Mouse (Mus musculus) hindbrain, embryonic 13.5 days (tissue): ENCODE measurements around the gene Tacc2. TPM values are rescaled to one million over a fixed set of nuclear protein-coding genes. Genes with fewer than 3 reads are reported as not detected.

Experiments used
- ATAC-seq: fragments of 200-750 bp; cut with Nextera tagmentation; 2 replicates; pipeline ENCODE4 v1.8.0; 2017; ENCODE audit warnings: moderate TSS enrichment; ENCODE audit not compliant: low FRiP score
- H3K27ac ChIP-seq: fragments of 300-500 bp; sonication (generic); 2 replicates; pipeline ENCODE4 v1.5.1; 2015; ENCODE audit warnings: inconsistent platforms, mild to moderate bottlenecking, moderate library complexity
- H3K27me3 ChIP-seq: fragments of 300-500 bp; sonication (generic); 2 replicates; pipeline ENCODE4 v1.6.1; 2015; ENCODE audit warnings: mild to moderate bottlenecking, inconsistent platforms
- H3K36me3 ChIP-seq: fragments of 300-500 bp; sonication (generic); 2 replicates; pipeline ENCODE4 v1.6.1; 2015; ENCODE audit warnings: mild to moderate bottlenecking, inconsistent platforms
- H3K4me1 ChIP-seq: fragments of 300-500 bp; sonication (generic); replicated peaks from 2 replicates; pipeline ENCODE4 v1.6.1; 2015; ENCODE audit warnings: inconsistent platforms
- H3K4me2 ChIP-seq: fragments of 300-500 bp; sonication (generic); 2 replicates; pipeline ENCODE4 v1.6.1; 2015; ENCODE audit warnings: inconsistent platforms, mild to moderate bottlenecking, moderate library complexity
- H3K4me3 ChIP-seq: fragments of 300-500 bp; sonication (generic); 2 replicates; pipeline ENCODE4 v1.5.1; 2015; ENCODE audit warnings: mild to moderate bottlenecking, inconsistent platforms
- H3K9ac ChIP-seq: fragments of 300-500 bp; sonication (generic); 2 replicates; pipeline ENCODE4 v1.6.1; 2015; ENCODE audit warnings: mild to moderate bottlenecking, inconsistent platforms
- H3K9me3 ChIP-seq: fragments of 300-500 bp; sonication (generic); 2 replicates; pipeline ENCODE4 v1.6.1; 2016; ENCODE audit warnings: inconsistent platforms
- WGBS: fragments of 180-500 bp; shearing (Covaris S2); methylation state at CpG from one replicate; pipeline ENCODE4 v1.1.7; 2015; 5-methylcytosine and 5-hydroxymethylcytosine counted together
- polyA plus RNA-seq: library from polyadenylated mRNA; unstranded; fragments of >200 nt; fragmentation: Nextera tagmentation; extraction: Ambion mirVana; gene quantifications from 2 replicates; pipeline ENCODE4 v1.2.1, GENCODE M21; 2015

Tacc2 gene
- polyA plus RNA-seq, 1 experiment from 2014 or later = 59.1 TPM

DNA sequence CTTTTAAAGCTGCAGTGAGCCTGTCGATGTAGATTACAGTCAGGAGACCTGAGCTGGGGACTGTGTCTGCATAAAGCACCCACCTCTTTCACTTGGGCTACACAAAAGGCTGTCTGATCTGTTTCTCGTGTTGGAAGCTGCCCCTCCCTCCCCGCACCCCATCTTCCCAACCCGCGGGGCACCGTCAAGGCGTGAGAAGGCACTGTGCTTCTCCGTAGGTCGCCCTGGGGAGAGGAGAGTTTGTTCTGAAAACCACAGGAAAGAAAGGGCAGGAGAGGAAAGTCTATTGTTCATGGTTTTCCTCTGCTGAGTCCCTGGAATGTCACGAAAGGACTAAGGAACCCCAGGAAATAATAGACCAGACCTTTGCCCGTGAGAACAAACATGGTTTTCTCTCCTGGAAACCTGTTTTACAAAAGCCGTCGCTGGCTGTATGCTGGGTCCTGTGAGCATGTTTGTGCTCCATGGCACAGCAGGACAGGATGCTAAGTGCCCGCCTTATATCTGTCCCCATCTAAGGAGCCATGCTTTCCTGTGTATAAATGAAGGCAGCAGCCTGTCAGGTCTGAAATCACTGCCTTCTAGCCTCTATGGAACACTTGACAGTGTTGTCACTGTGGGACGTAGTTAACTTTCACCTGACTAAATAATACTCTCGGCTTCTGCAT, 142.8 kb downstream of the Tacc2 start:
- Histone ChIP-seq H3K36me3 (peaks cover 55% of the 10 kb centered on the region), H3K27ac (peak overlapping the region; percentile 78), H3K4me3 (no peak overlapping the region), H3K9me3 (no peaks in the 10 kb centered on the region), H3K27me3 (no peaks in the 10 kb centered on the region), H3K4me1 (peaks cover 32% of the 10 kb centered on the region), H3K4me2 (peak overlapping the region; percentile 17; the same call in 1 of the 2 replicates), H3K9ac (peak overlapping the region; percentile 53)
- no peak for ATAC-seq
- WGBS = 6% methylated on average over 16 of the region's 16 CpGs

DNA sequence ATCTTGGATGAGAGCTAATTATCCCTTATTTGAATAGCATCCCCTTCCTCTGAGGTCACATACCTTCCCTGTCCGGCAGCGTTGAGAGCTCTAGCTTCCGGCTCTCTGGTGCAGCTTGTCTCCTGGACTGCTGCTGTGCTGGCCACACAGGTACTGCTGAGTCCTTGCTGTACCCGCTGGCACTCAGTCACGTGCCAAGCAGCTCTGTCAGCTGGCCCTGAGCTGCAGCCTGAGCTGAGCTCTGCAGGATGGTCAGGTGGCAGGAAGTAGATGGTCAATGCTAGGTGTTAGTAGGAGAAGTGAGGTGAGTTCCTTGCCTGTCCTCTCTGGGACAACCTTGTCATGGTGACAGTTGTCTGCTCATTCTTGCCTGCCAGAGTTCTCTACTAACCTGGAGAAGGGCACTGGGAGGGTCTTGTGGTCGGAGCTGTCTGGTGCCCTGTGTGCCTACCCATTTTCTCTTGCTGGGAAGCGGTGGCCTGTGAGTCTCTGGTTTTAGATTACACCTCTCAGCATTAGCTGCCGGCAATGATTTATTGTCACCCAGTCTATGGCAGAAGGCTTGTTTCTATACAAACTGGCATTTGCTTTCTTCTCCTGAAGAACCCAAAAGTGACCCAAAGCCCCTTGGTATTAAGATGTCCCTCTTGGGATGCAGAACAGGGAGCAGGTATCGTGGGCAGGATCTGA, 143.6 kb downstream of the Tacc2 start:
- Histone ChIP-seq H3K27ac (peak overlapping the region; percentile 78), H3K4me1 (peaks cover 31% of the 10 kb centered on the region), H3K27me3 (no peaks in the 10 kb centered on the region), H3K4me2 (no peak overlapping the region), H3K9ac (peak overlapping the region; percentile 53), H3K36me3 (peaks cover 61% of the 10 kb centered on the region), H3K9me3 (no peaks in the 10 kb centered on the region), H3K4me3 (no peak overlapping the region)
- ATAC-seq = no peak
- WGBS = 59% methylated on average over 9 of the region's 9 CpGs

DNA sequence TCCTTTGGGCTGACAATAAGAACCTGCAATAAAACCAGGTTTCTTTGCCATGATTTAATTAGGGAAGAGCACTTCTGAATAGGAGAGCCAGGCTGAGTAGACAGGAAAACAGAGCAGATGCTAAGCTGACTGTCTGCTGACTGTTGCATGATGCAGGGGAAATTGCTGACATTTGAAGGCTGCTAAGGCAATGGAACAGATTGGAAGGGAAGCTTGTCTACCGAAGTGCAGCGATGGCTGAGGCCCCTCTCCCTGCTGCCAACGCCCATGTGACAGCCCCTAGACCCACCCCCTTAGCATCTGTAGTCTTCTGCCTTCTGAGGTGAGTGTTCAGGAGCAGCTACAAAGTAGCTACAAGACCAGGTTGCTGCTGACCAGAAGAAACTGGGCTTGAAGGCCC, 148.9 kb downstream of the Tacc2 start:
- Histone ChIP-seq H3K9ac (no peak overlapping the region), H3K9me3 (no peaks in the 10 kb centered on the region), H3K27me3 (no peaks in the 10 kb centered on the region), H3K4me2 (no peak overlapping the region), H3K36me3 (peaks cover 68% of the 10 kb centered on the region), H3K27ac (no peak overlapping the region), H3K4me1 (peaks cover 21% of the 10 kb centered on the region), H3K4me3 (no peak overlapping the region)
- ATAC-seq = no peak
- WGBS = 80% methylated on average over 3 of the region's 3 CpGs

DNA sequence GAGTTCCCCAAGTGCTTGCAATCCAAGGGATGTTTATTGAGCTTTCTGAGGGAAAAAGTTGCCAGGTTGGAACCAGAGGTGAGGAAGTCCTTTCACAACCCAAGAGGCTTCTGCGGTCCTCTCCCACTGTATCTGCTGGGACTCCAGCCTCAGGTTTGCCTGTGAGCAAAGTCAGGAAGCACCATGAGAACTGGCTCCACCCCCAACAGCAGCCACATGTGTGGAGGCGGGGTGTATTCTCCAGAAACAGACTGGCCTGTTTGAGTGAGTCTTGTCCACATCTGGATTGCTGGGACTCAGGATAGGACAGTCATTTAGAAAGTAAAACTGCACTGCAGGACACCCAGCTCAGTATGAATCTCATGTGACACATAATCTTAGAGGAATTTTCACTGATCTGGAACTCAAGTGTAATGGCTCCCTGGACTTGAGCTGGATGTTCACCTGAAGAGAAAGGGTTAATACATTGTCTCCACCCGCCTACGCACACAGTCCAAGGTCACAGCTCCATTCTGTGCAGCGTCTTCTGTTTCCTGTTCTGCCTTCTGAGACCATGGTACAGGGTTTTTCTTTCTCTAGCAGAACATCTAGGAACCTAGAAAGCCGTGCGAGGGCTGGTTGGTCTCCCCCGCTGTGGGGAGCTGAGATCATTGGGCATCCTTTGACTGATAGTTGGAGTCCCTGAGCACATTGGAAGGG, 149.6 kb downstream of the Tacc2 start:
- no peak for ATAC-seq
- peaks cover 64% of the 10 kb centered on the region for H3K36me3 ChIP-seq
- H3K27ac ChIP-seq = no peak overlapping the region

DNA sequence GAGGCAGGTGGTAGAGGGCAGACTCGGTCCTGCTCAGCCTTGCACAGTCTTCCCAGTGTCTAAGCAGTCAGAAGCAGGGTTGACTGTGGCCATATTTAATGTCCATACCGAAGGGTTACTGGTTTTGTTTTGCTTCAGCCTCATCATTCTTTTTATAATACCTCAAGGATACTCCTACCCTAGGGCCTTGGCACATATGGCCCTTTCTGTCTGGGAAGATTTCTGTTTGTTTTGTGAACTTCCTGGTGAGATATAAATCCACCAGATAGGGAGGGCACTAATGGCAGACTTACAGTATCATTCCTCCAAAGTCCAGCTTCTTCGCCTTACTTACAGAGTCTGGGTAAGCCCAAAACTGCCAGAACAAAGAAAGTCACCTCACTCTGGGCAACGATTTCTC, 150.3 kb downstream of the Tacc2 start:
- WGBS = 89% methylated on average over 4 of the region's 4 CpGs
- no peak for ATAC-seq
- H3K9ac ChIP-seq = no peak overlapping the region
- H3K4me3 ChIP-seq = no peak overlapping the region
- no peak overlapping the region for H3K4me2 ChIP-seq
- peaks cover 60% of the 10 kb centered on the region for H3K36me3 ChIP-seq
- H3K27me3 ChIP-seq = no peaks in the 10 kb centered on the region
- no peak overlapping the region for H3K27ac ChIP-seq
- H3K9me3 ChIP-seq = no peaks in the 10 kb centered on the region
- H3K4me1 ChIP-seq = peaks cover 31% of the 10 kb centered on the region

More for the DNA sequence above, 149.6 kb downstream of the Tacc2 start:
- Histone ChIP-seq H3K9ac (no peak overlapping the region), H3K4me2 (no peak overlapping the region), H3K27me3 (no peaks in the 10 kb centered on the region), H3K4me1 (peaks cover 25% of the 10 kb centered on the region), H3K9me3 (no peaks in the 10 kb centered on the region), H3K4me3 (no peak overlapping the region)
- WGBS = 73% methylated on average over 8 of the region's 8 CpGs

DNA sequence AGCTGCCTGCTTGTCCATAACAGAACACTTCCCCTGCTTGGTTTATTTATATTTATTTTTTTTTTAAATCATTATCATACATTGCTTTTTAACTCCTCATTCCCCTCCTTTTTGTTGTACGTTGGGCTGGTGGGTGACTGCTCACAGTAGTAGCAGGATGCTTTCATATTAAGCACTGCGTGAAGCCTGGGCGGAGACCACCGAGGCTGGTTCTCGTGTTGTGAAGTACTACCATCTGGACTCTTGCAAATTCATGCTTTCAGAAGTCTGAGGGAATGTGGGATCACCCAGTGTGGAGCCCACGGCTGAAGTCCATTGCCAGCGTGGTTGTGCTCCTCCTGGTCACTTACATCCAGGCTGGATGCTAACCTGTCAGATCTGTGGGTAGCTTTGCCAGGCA, 154.6 kb downstream of the Tacc2 start:
- H3K9me3 ChIP-seq = no peaks in the 10 kb centered on the region
- H3K4me3 ChIP-seq = no peak overlapping the region
- no peak for ATAC-seq
- H3K27me3 ChIP-seq = no peaks in the 10 kb centered on the region
- no peak overlapping the region for H3K4me2 ChIP-seq
- WGBS = 77% methylated on average over 7 of the region's 7 CpGs
- H3K36me3 ChIP-seq = peaks cover 64% of the 10 kb centered on the region
- H3K4me1 ChIP-seq = peaks cover 24% of the 10 kb centered on the region
- peak overlapping the region; percentile 74 for H3K27ac ChIP-seq
- peak overlapping the region; percentile 39; the same call in 1 of the 2 replicates for H3K9ac ChIP-seq

DNA sequence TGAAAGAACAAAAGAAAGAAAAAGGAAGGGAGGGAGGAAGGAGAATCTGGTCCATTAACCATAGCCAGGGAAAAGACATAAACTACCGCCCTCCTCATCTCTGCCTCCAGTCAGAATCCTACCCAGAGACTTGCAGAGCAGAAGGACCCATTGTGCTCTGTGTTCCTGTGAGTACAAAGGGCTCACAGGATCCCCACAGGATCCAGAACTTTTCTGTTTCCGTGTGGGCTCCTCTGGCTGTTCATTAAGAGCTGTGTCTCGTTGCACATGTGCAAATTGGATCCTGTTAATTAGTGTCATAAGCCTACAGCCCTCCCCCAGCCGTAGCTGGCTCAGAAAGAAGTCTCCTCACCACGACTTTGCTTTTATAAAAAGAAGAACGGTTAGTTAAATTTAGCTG, 155.7 kb downstream of the Tacc2 start:
- WGBS = 36% methylated on average over 6 of the region's 6 CpGs
- ATAC-seq = no peak
- Histone ChIP-seq H3K4me3 (no peak overlapping the region), H3K9me3 (no peaks in the 10 kb centered on the region), H3K36me3 (peaks cover 67% of the 10 kb centered on the region), H3K27me3 (no peaks in the 10 kb centered on the region), H3K4me1 (peaks cover 20% of the 10 kb centered on the region), H3K9ac (no peak overlapping the region; the same call in 1 of the 2 replicates), H3K4me2 (no peak overlapping the region), H3K27ac (peak overlapping the region; percentile 82)

DNA sequence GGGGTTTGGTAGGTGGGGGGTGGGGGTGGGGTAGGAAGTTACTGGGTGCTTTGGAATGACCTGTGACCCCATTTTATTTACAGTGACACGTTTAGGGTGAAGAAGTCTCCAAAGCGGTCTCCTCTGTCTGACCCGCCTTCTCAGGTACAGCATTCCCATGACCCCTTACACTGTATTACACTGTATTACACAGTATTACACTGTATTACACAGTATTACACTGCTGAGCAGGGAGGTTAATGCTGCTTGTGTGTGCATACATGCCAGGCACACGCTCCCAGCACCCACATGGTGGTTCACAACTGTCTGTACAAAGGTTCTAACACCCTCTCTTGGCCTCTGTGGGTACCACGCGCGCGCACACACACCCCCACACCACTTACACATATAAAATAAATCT, 156.2 kb downstream of the Tacc2 start:
- no peak overlapping the region for H3K4me2 ChIP-seq
- 95% methylated on average over 8 of the region's 8 CpGs for WGBS
- peaks cover 20% of the 10 kb centered on the region for H3K4me1 ChIP-seq
- H3K36me3 ChIP-seq = peaks cover 68% of the 10 kb centered on the region
- H3K9me3 ChIP-seq = no peaks in the 10 kb centered on the region
- H3K9ac ChIP-seq = no peak overlapping the region
- H3K27ac ChIP-seq = peak overlapping the region; percentile 82; the same call in 1 of the 2 replicates
- no peak overlapping the region for H3K4me3 ChIP-seq
- peak; percentile 57; the same call in 1 of the 2 replicates for ATAC-seq
- H3K27me3 ChIP-seq = no peaks in the 10 kb centered on the region

DNA sequence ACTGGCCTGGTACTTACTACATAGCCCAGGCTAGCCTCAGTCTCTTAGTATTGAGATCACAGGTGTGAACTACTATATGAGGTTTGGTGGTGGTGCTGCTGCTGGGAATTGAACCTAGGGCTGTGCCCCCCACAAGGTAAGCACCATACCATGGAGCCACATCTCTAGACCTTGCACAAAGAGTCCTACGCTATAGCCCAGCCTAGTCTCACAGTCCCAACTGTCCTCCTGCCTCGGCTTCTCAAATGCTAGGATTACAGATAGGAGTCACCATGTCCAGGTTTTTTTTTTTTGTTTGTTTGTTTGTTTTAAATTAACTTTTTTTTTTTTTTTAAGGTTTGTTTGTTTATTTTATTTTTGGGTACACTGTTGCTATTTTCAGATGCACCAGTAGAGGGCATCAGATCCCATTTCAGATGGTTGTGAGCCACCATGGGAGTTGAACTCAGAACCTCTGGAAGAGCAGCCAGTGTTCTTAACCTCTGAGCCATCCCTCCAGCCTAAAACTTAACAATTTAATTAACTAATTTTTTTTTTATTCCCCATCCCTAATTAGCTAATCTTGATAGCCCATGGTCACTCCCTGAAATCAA, 157.1 kb downstream of the Tacc2 start:
- 98% methylated on average over 2 of the region's 2 CpGs for WGBS
- H3K9ac ChIP-seq = no peak overlapping the region
- H3K4me3 ChIP-seq = no peak overlapping the region
- peaks cover 20% of the 10 kb centered on the region for H3K4me1 ChIP-seq
- H3K36me3 ChIP-seq = peaks cover 67% of the 10 kb centered on the region
- no peak overlapping the region for H3K27ac ChIP-seq
- no peaks in the 10 kb centered on the region for H3K9me3 ChIP-seq
- H3K4me2 ChIP-seq = no peak overlapping the region
- H3K27me3 ChIP-seq = no peaks in the 10 kb centered on the region
- no peak for ATAC-seq

DNA sequence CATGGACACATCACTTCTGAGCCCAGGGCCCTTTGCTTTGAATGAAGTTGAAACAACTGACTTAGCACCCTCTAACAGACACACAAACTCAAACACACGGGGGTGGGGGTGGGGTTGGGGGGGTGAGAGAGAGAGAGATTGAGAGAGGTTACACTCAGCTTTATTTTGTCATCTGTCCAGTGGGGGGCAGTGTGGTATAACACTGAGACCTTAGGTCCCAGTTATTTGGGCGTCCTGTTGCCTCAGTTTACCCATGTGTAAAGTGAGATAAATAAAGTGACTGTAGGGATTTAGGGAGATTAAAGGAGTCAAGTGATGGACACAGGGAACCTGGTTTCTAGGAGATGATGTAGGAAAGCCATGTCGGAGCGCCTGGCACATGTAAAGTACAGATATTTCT, 163.9 kb downstream of the Tacc2 start:
- no peaks in the 10 kb centered on the region for H3K27me3 ChIP-seq
- H3K9ac ChIP-seq = no peak overlapping the region
- no peak overlapping the region for H3K4me2 ChIP-seq
- H3K9me3 ChIP-seq = no peaks in the 10 kb centered on the region
- peaks cover 8% of the 10 kb centered on the region; the same call in 1 of the 2 replicates for H3K4me1 ChIP-seq
- no peak overlapping the region for H3K27ac ChIP-seq
- WGBS = 90% methylated on average over 4 of the region's 4 CpGs
- no peak for ATAC-seq
- H3K36me3 ChIP-seq = peaks cover 99% of the 10 kb centered on the region
- H3K4me3 ChIP-seq = no peak overlapping the region

DNA sequence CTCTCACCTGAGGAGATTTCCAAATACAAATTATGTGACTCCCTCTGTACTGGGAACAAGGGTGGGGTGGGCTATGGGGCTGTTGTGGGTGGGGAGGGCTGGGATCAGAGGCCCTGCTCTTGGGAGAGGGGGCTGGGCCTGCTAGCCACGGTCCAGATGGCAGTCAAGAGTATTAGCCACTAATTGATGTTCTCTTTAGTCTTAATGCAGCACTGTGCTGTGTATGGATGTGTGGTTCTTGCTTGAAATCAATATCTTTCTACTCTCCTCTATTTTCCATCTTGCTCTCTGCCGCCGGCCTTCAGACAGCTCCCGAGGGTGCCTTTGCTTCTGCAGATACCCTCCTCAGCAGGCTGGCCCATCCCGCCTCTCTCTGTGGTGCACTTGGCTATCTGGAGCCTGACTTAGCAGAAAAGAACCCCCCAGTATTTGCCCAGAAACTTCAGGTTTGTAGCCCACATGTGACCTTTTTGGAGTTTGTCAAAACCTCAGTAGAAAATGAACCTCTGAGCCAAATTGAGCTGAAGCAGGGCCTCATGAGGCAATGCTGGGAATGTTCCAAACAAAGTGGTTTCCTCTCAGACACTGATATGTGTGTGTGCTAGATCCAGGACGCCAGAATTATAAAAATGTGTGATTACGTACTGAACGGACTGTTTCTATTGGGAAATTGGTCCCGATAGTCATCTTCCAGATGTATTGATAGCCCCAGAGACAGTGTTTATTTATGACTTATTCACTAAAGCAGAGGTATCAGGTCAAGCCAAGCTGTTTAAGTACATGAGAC, 166.2 kb downstream of the Tacc2 start:
- 74% methylated on average over 9 of the region's 9 CpGs for WGBS
- no peak overlapping the region for H3K4me3 ChIP-seq
- peak overlapping the region; percentile 52 for H3K27ac ChIP-seq
- H3K4me1 ChIP-seq = peaks cover 17% of the 10 kb centered on the region
- H3K27me3 ChIP-seq = no peaks in the 10 kb centered on the region
- no peak for ATAC-seq
- H3K4me2 ChIP-seq = no peak overlapping the region
- H3K9ac ChIP-seq = no peak overlapping the region
- peaks cover 94% of the 10 kb centered on the region for H3K36me3 ChIP-seq
- H3K9me3 ChIP-seq = no peaks in the 10 kb centered on the region
